Mouse (Mus musculus) kidney, adult 2 months (tissue): ENCODE results near the gene Tmem63a.

ENCODE experiments used
- CTCF ChIP-seq: fragments of 200-500 bp; conservative IDR thresholded peaks from 2 replicates; pipeline ENCODE4 v1.5.1; 2011; ENCODE audit warnings: low read depth, mild to moderate bottlenecking, control low read depth, low read length, moderate library complexity, mixed read lengths; ENCODE audit not compliant: insufficient read depth, insufficient read length
- POLR2A ChIP-seq: fragments of 200-500 bp; IDR thresholded peaks from one replicate; pipeline ENCODE4 v1.6.1; 2011; ENCODE audit warnings: low read depth, low read length, control low read depth

DNA sequence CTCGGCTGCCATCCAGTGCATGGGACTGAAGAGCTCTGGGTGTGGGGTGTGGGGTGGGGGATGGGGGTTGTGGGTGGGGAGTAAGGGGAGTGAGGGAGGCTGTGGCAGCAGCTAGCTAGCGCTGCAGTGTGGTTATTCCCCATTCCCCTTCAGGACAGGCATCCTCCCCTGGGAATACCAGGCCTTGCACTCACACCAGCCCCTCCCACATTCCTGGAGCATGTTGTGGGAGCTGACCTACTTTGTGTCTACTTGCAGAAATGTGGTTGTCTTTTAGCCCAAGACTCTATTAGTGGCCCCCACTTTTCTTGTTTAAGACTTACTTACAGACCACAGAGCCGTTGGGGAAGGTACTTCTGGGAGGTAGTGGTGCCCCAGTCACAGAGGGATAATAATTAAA is 24.4 kb downstream of the Tmem63a start:
- TF ChIP-seq CTCF (no peak), POLR2A (no peak)
